Mouse (Mus musculus) MEL (cell line): ENCODE results near the gene Gm35315. TPM values are rescaled to one million over a fixed set of nuclear protein-coding genes. Genes with fewer than 3 reads are reported as not detected.
A peak's percentile ranks its signal among the peaks of the same experiment; 100 is the strongest.

Source experiments
- DNase-seq: peaks from one replicate; pipeline ENCODE4 v3.0.0; 2011; ENCODE audit warnings: low read depth, low spot score
- H3K27ac ChIP-seq: 2 replicates; pipeline ENCODE4 v1.5.1; 2012; ENCODE audit warnings: low read depth, mild to moderate bottlenecking, control low read depth, low read length, moderate library complexity; ENCODE audit not compliant: control insufficient read depth
- H3K27me3 ChIP-seq, 2 experiments: fragments of 150-350 bp in 1 of 2; sonication (generic) in 1 of 2; 2 replicates each; pipeline ENCODE4 v1.6.1; 2012; ENCODE audit warnings: low read length in 2 of 2, mild to moderate bottlenecking in 2 of 2, improper control_type of control experiment in 1 of 2, moderate library complexity in 1 of 2; ENCODE audit not compliant: insufficient read depth in 2 of 2, control insufficient read depth in 1 of 2
- H3K36me3 ChIP-seq, 2 experiments: 2 replicates each; pipeline ENCODE4 v1.6.1; 2012 to 2014; ENCODE audit warnings: low read length in 2 of 2, improper control_type of control experiment in 1 of 2, inconsistent platforms in 1 of 2, mild to moderate bottlenecking in 1 of 2; ENCODE audit not compliant: insufficient read depth in 2 of 2, control insufficient read depth in 1 of 2
- H3K4me1 ChIP-seq, 2 experiments: fragments of 150-350 bp in 1 of 2; sonication (generic) in 1 of 2; 2 replicates each; pipeline ENCODE4 v1.6.1; 2012; ENCODE audit warnings: low read length in 2 of 2, improper control_type of control experiment in 1 of 2, mild to moderate bottlenecking in 1 of 2; ENCODE audit not compliant: insufficient read depth in 2 of 2, control insufficient read depth in 1 of 2
- H3K4me3 ChIP-seq, 2 experiments: fragments of 150-350 bp in 1 of 2; sonication (generic) in 1 of 2; 2 replicates each; pipeline ENCODE4 v1.5.1; 2012; ENCODE audit warnings: low read depth in 2 of 2, low read length in 2 of 2, mild to moderate bottlenecking in 2 of 2, moderate library complexity in 2 of 2, control low read depth in 1 of 2, improper control_type of control experiment in 1 of 2; ENCODE audit not compliant: control insufficient read depth in 1 of 2, insufficient read depth in 1 of 2
- H3K79me2 ChIP-seq: 2 replicates; pipeline ENCODE4 v1.6.1; 2012; ENCODE audit warnings: mild to moderate bottlenecking, low read length, moderate library complexity; ENCODE audit not compliant: control insufficient read depth, poor library complexity, insufficient read depth
- H3K9ac ChIP-seq: 2 replicates; pipeline ENCODE4 v1.6.1; 2012; ENCODE audit warnings: low read depth, mild to moderate bottlenecking, control low read depth, low read length, moderate library complexity; ENCODE audit not compliant: control insufficient read depth, poor library complexity, severe bottlenecking
- H3K9me3 ChIP-seq: fragments of 150-350 bp; sonication (generic); replicated peaks from 2 replicates; pipeline ENCODE4 v1.6.1; 2012; ENCODE audit warnings: mild to moderate bottlenecking, low read length, improper control_type of control experiment, moderate library complexity; ENCODE audit not compliant: insufficient read depth
- BHLHE40 ChIP-seq: IDR thresholded peaks from 2 replicates; pipeline ENCODE4 v1.6.1; 2012; ENCODE audit warnings: low read depth, mild to moderate bottlenecking, inconsistent platforms, low read length, improper control_type of control experiment, borderline replicate concordance
- ELF1 ChIP-seq: IDR thresholded peaks from 2 replicates; pipeline ENCODE4 v1.6.1; 2014; ENCODE audit warnings: low read depth, mild to moderate bottlenecking, inconsistent platforms, low read length, improper control_type of control experiment, moderate library complexity
- ETS1 ChIP-seq: IDR thresholded peaks from 2 replicates; pipeline ENCODE4 v1.6.1; 2012; ENCODE audit warnings: low read depth, mild to moderate bottlenecking, inconsistent platforms, low read length, improper control_type of control experiment, moderate library complexity
- GATA1 ChIP-seq: IDR thresholded peaks from 2 replicates; pipeline ENCODE4 v1.6.1; 2011; ENCODE audit warnings: low read depth, low read length, improper control_type of control experiment
- JUND ChIP-seq: IDR thresholded peaks from 2 replicates; pipeline ENCODE4 v1.6.1; 2011; ENCODE audit warnings: low read depth, mild to moderate bottlenecking, improper control_type of control experiment, low read length
- KAT2A ChIP-seq: conservative IDR thresholded peaks from 2 replicates; pipeline ENCODE4 v1.6.1; 2012; ENCODE audit warnings: low read depth, low read length, improper control_type of control experiment, inconsistent platforms
- MAZ ChIP-seq: IDR thresholded peaks from 2 replicates; pipeline ENCODE4 v1.6.1; 2012; ENCODE audit warnings: low read depth, mild to moderate bottlenecking, inconsistent platforms, low read length, improper control_type of control experiment
- MEF2A ChIP-seq: IDR thresholded peaks from 2 replicates; pipeline ENCODE4 v1.6.1; 2014; ENCODE audit warnings: low read depth, mild to moderate bottlenecking, inconsistent platforms, low read length, improper control_type of control experiment; ENCODE audit not compliant: poor library complexity, insufficient replicate concordance, severe bottlenecking; ENCODE audit errors: extremely low read depth
- MYB ChIP-seq: IDR thresholded peaks from 2 replicates; pipeline ENCODE4 v1.6.1; 2011; ENCODE audit warnings: mild to moderate bottlenecking, low read depth, low read length, improper control_type of control experiment
- NELFE ChIP-seq: IDR thresholded peaks from 2 replicates; pipeline ENCODE4 v1.6.1; 2011; ENCODE audit warnings: low read depth, low read length, improper control_type of control experiment
- NRF1 ChIP-seq: IDR thresholded peaks from 2 replicates; pipeline ENCODE4 v1.6.1; 2014; ENCODE audit warnings: low read depth, mild to moderate bottlenecking, inconsistent platforms, low read length, improper control_type of control experiment, moderate library complexity; ENCODE audit not compliant: poor library complexity, insufficient read depth, severe bottlenecking
- POLR2A ChIP-seq, 2 experiments: IDR thresholded peaks; 2 replicates each; pipeline ENCODE4 v1.6.1; 2011 to 2012; ENCODE audit warnings: low read length in 2 of 2, mild to moderate bottlenecking in 2 of 2, control low read depth in 1 of 2, improper control_type of control experiment in 1 of 2, low read depth in 1 of 2, moderate library complexity in 1 of 2; ENCODE audit not compliant: control insufficient read depth in 1 of 2, insufficient read depth in 1 of 2, poor library complexity in 1 of 2
- POLR2AphosphoS2 ChIP-seq: IDR thresholded peaks from 2 replicates; pipeline ENCODE4 v1.6.1; 2011; ENCODE audit warnings: low read length, improper control_type of control experiment
- POLR2AphosphoS5 ChIP-seq: IDR thresholded peaks from 2 replicates; pipeline ENCODE4 v1.6.1; 2012; ENCODE audit warnings: low read depth, borderline replicate concordance, mild to moderate bottlenecking, inconsistent platforms, low read length, moderate library complexity, mixed read lengths
- SIN3A ChIP-seq: IDR thresholded peaks from 2 replicates; pipeline ENCODE4 v1.6.1; 2012; ENCODE audit warnings: low read length, improper control_type of control experiment, inconsistent platforms
- SMC3 ChIP-seq: IDR thresholded peaks from 2 replicates; pipeline ENCODE4 v1.6.1; 2011; ENCODE audit warnings: low read depth, low read length, improper control_type of control experiment
- TBP ChIP-seq: IDR thresholded peaks from 2 replicates; pipeline ENCODE4 v1.8.0; 2011; ENCODE audit warnings: low read depth, low read length, improper control_type of control experiment
- TCF12 ChIP-seq: IDR thresholded peaks from 2 replicates; pipeline ENCODE4 v1.6.1; 2014; ENCODE audit warnings: low read depth, mild to moderate bottlenecking, inconsistent platforms, low read length, improper control_type of control experiment, moderate library complexity
- UBTF ChIP-seq: IDR thresholded peaks from 2 replicates; pipeline ENCODE4 v1.6.1; 2012; ENCODE audit warnings: low read depth, mild to moderate bottlenecking, inconsistent platforms, low read length, improper control_type of control experiment, moderate library complexity, borderline replicate concordance; ENCODE audit not compliant: insufficient read depth
- USF1 ChIP-seq: IDR thresholded peaks from 2 replicates; pipeline ENCODE4 v1.6.1; 2014; ENCODE audit warnings: low read depth, mild to moderate bottlenecking, inconsistent platforms, low read length, improper control_type of control experiment, moderate library complexity
- ZC3H11A ChIP-seq: IDR thresholded peaks from 2 replicates; pipeline ENCODE4 v1.6.1; 2012; ENCODE audit warnings: low read depth, mild to moderate bottlenecking, inconsistent platforms, low read length, improper control_type of control experiment
- ZKSCAN1 ChIP-seq: IDR thresholded peaks from 2 replicates; pipeline ENCODE4 v1.6.1; 2012; ENCODE audit warnings: low read depth, mild to moderate bottlenecking, inconsistent platforms, low read length, improper control_type of control experiment, moderate library complexity
- ZMIZ1 ChIP-seq: IDR thresholded peaks from 2 replicates; pipeline ENCODE4 v1.6.1; 2012; ENCODE audit warnings: low read depth, mild to moderate bottlenecking, inconsistent platforms, low read length, improper control_type of control experiment, moderate library complexity
- polyA plus RNA-seq, 2 experiments: library from polyadenylated mRNA; stranded (reverse) in 1 of 2; unstranded in 1 of 2; fragments of >175 nt in 1 of 2; fragments of >200 nt in 1 of 2; gene quantifications; 2 replicates each; pipeline versions ENCODE4 v1.2.1 to v1.2.4; 2012; ENCODE audit warnings: low replicate concordance in 2 of 2, low read depth in 1 of 2; ENCODE audit not compliant: insufficient read length in 2 of 2, insufficient read depth in 1 of 2, missing spikeins in 1 of 2
- total RNA-seq: library from RNA; depleted of rRNA; stranded (reverse); fragments of 300-350 nt; gene quantifications from 2 replicates; pipeline ENCODE4 v1.2.3, GENCODE M21; 2012

Gene Gm35315
- total and polyA plus RNA-seq, 3 experiments: 2.2 to 70.9 (median 2.2) TPM

DNA sequence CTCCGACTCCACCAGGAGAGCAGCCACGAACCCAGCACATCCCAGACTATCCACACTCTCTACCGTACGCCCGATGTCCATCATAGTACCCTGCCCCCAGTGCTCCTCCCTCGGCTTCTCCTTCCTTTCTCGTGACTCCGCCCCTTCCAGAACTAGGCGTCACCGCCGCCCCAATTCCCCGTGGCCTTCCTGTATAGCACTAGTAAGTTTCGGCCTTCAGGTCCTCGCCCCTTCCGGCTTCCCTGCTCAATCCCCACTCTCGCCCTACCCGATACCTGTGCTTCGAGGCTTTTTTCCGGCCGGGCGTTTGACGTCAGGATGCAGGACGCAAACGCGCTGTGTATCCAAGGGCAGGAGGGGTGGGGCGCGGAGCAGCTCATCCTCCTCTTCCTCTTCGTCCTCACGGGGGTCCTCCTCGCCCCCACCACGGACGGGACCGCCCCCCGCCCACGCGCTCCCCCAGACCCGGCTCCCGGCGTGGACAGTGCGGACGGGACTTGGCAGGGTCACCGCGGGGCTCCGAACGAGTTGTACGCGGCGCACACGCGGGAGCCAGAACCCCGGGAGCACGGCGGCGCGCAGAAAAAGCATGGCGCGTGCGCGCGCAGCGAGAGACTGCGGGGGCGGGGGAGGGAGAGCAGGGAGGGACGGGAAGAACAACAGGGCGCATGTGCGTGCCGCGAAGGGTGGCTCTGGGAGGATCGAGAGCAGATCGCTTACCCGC is 13.5 kb upstream of the Gm35315 start, which contains the start of gene Gtpbp6 (continued):
- TF ChIP-seq TBP (no peak), POLR2AphosphoS2 (peak; percentile 70), MEF2A (no peak), JUND (no peak), POLR2A (IDR thresholded peaks at IDR 0.05; ENCODE audit: control insufficient read depth in 1 of 2, insufficient read depth in 1 of 2, low read depth in 1 of 2, low read length in 2 of 2, poor library complexity in 1 of 2) (peak; percentile 84 to 95), ZMIZ1 (peak; percentile 82), BHLHE40 (no peak), ETS1 (peak; percentile 56; the same call in 1 of the 2 replicates), ZC3H11A (no peak)
- TF ChIP-seq, all 39 proteins: peak for 14

DNA sequence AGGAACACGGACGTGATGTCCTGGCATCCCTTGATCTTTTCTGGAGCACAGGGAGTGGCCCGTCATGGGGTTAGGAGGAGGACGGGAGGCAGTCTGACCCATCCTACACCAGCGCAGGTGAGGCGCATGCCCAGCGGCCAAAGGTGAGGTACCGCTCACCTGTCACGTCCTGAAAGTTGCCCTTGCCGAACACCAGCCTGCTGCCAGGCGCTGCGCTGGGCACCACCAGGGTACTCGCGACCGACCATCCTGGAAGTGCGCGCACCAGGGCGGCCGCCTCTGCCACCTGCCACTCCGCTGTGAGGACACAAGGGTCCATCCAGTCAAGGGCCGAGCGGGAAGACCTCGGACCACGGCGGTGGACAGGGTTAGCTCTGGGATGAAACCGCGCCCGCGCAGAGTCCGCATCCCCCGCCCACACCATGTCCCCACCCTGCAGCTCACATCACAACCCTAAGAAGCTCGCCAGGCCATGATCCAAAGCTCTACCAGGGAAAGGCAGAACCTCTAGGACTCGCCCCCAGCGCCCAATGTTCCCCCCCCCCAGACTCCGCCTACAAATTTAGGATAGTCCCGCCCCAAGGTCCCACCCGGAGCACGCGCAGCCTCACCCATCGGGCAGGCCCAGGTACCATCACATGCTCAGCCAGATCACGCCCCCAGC is 12.8 kb upstream of the Gm35315 start:
- Histone ChIP-seq H3K4me1 (peaks cover 6 to 7% of the 10 kb centered on the region in 2 experiments), H3K79me2 (peaks cover 19% of the 10 kb centered on the region), H3K36me3 (peaks cover 0 to 8% of the 10 kb centered on the region in 2 experiments; a peak in 3 of 4 replicates), H3K9me3 (no peaks in the 10 kb centered on the region), H3K4me3 (peak overlapping the region; percentile 81 to 87), H3K9ac (peak overlapping the region; percentile 84), H3K27me3 (no peaks in the 10 kb centered on the region), H3K27ac (peak overlapping the region; percentile 63)
- TF ChIP-seq SIN3A: no peak
- TF ChIP-seq MYB: no peak
- TF ChIP-seq BHLHE40: no peak
- TF ChIP-seq USF1: 0 out of 2 replicates have a peak, but pooled peaks have one; percentile 25
- TF ChIP-seq NRF1: peak; percentile 68
- no peak for TF ChIP-seq POLR2AphosphoS5
- TF ChIP-seq ZKSCAN1: no peak
- TF ChIP-seq UBTF: no peak
- no peak for TF ChIP-seq TCF12
- no peak for TF ChIP-seq TBP
- TF ChIP-seq SMC3: no peak
- TF ChIP-seq NELFE: no peak
- TF ChIP-seq KAT2A: no peak
- no peak for TF ChIP-seq MAZ
- TF ChIP-seq ELF1: no peak
- TF ChIP-seq GATA1: no peak
- DNase-seq: no peak
